Mouse (Mus musculus) right cerebral cortex, postnatal 14 days (tissue): ENCODE data around the gene Mrpl45.
A peak's percentile ranks its signal among the peaks of the same experiment; 100 is the strongest.

Source experiments
- DNase-seq: peaks from one replicate; pipeline ENCODE4 v3.0.0; 2022

Gene Mrpl45

GRCm38 (mm10) chr11:97370329-97371091 is 55.0 kb downstream of the Mrpl45 start:
- peak; percentile 40 for DNase-seq

- DNase-seq = no peak
Observed at GRCm38 (mm10) chr11:97372159-97372864, 56.8 kb downstream of the Mrpl45 start.

GRCm38 (mm10) chr11:97373402-97373801 is 57.9 kb downstream of the Mrpl45 start:
- no peak for DNase-seq
